Mouse (Mus musculus) spleen, adult 2 months (tissue): ENCODE data around the gene Fhit. TPM values are rescaled to one million over a fixed set of nuclear protein-coding genes. Genes with fewer than 3 reads are reported as not detected.

Source experiments
- DNase-seq, 2 experiments: peaks; one replicate each; pipeline versions ENCODE4 v3.0.0 to v3.0.0-alpha.2; 2012 to 2021; ENCODE audit warnings: low spot score in 2 of 2, low read depth in 1 of 2
- H3K27ac ChIP-seq: fragments of 200-500 bp; 2 replicates; pipeline ENCODE4 v1.5.1; 2012; ENCODE audit warnings: low read length, inconsistent platforms; ENCODE audit not compliant: insufficient read depth
- H3K27me3 ChIP-seq: fragments of 200-500 bp; 2 replicates; pipeline ENCODE4 v1.6.1; 2012; ENCODE audit warnings: mild to moderate bottlenecking, moderate library complexity, low read length, inconsistent platforms; ENCODE audit not compliant: control insufficient read depth, insufficient read depth
- H3K36me3 ChIP-seq: fragments of 200-500 bp; 2 replicates; pipeline ENCODE4 v1.6.1; 2012; ENCODE audit warnings: mild to moderate bottlenecking, low read length, inconsistent platforms; ENCODE audit not compliant: control insufficient read depth, insufficient read depth
- H3K4me1 ChIP-seq: fragments of 200-500 bp; 2 replicates; pipeline ENCODE4 v1.6.1; 2011; ENCODE audit warnings: inconsistent platforms; ENCODE audit not compliant: control insufficient read depth, insufficient read depth, insufficient read length
- H3K4me3 ChIP-seq: fragments of 200-500 bp; 2 replicates; pipeline ENCODE4 v1.5.1; 2011; ENCODE audit warnings: mild to moderate bottlenecking, inconsistent platforms; ENCODE audit not compliant: insufficient read depth, insufficient read length; ENCODE audit errors: extremely low read depth
- CTCF ChIP-seq: fragments of 200-500 bp; IDR thresholded peaks from 2 replicates; pipeline ENCODE4 v1.5.1; 2011; ENCODE audit warnings: mild to moderate bottlenecking, inconsistent platforms; ENCODE audit not compliant: insufficient read depth, insufficient read length, insufficient replicate concordance; ENCODE audit errors: extremely low read depth
- POLR2A ChIP-seq: fragments of 200-500 bp; IDR thresholded peaks from 2 replicates; pipeline ENCODE4 v1.6.1; 2011; ENCODE audit warnings: low read depth, low read length, inconsistent platforms
- WGBS: fragments of 180-500 bp; shearing (Covaris S2); methylation state at CpG from one replicate; pipeline ENCODE4 v1.1.7; 2018; 5-methylcytosine and 5-hydroxymethylcytosine counted together
- polyA plus RNA-seq: library from polyadenylated mRNA; depleted of rRNA; stranded (reverse); fragments of >200 nt; gene quantifications from 2 replicates; pipeline ENCODE4 v1.2.3, GENCODE M21; 2012

The Fhit gene
- polyA plus RNA-seq, 1 experiment = 2.0 TPM

GRCm38 (mm10) chr14:10129088-10129487, 1032.7 kb downstream of the Fhit start:
- no peak for DNase-seq
- H3K36me3 ChIP-seq = no peaks in the 10 kb centered on the region
- H3K27me3 ChIP-seq = no peaks in the 10 kb centered on the region
- no peak overlapping the region for H3K4me3 ChIP-seq
- H3K27ac ChIP-seq = no peak overlapping the region
- 92% methylated on average over 7 of the region's 7 CpGs for WGBS
- TF ChIP-seq POLR2A (no peak), CTCF (no peak)
- H3K4me1 ChIP-seq = no peaks in the 10 kb centered on the region

- Histone ChIP-seq H3K36me3 (no peaks in the 10 kb centered on the region), H3K4me1 (no peaks in the 10 kb centered on the region), H3K27ac (no peak overlapping the region), H3K4me3 (no peak overlapping the region), H3K27me3 (no peaks in the 10 kb centered on the region)
- TF ChIP-seq POLR2A (no peak), CTCF (no peak)
- DNase-seq = no peak
Observed at GRCm38 (mm10) chr14:10126536-10126935, 1035.3 kb downstream of the Fhit start.

- WGBS = 83% methylated on average over 4 of the region's 4 CpGs
- Histone ChIP-seq H3K4me3 (no peak overlapping the region), H3K4me1 (no peaks in the 10 kb centered on the region), H3K27me3 (no peaks in the 10 kb centered on the region), H3K36me3 (no peaks in the 10 kb centered on the region), H3K27ac (no peak overlapping the region)
- TF ChIP-seq POLR2A (no peak), CTCF (no peak)
- no peak for DNase-seq
Observed at GRCm38 (mm10) chr14:10122176-10122575, 1039.7 kb downstream of the Fhit start.

- no peak for TF ChIP-seq CTCF
- no peak for TF ChIP-seq POLR2A
- H3K27me3 ChIP-seq = no peaks in the 10 kb centered on the region
- H3K4me1 ChIP-seq = no peaks in the 10 kb centered on the region
- WGBS = 95% methylated on average over 2 of the region's 2 CpGs
- no peaks in the 10 kb centered on the region for H3K36me3 ChIP-seq
- no peak overlapping the region for H3K27ac ChIP-seq
- no peak for DNase-seq
- no peak overlapping the region for H3K4me3 ChIP-seq
Observed at GRCm38 (mm10) chr14:10096236-10096635, 1065.6 kb downstream of the Fhit start.

DNA sequence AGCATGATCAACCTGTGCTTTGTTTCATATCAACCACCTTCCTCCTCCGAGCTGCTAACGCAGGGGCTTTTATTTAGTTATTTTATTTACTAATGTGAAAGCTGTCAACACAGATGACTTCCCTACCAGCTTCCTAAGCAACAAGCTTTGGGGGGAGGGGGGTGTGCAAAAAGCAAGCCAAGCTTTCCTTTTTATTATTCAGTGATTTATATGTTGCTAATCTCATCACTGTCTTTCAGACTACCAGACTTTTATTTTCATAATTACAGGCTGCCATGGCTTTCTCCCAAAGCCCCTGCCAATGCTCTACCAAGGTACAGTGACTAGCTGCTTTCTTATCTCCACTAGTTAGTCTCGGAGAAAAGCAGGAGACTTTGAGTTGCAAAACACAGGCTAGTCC, 1082.8 kb downstream of the Fhit start:
- TF ChIP-seq CTCF = no peak
- TF ChIP-seq POLR2A = no peak
- Histone ChIP-seq H3K4me3 (no peak overlapping the region), H3K36me3 (no peaks in the 10 kb centered on the region), H3K27me3 (no peaks in the 10 kb centered on the region), H3K27ac (no peak overlapping the region), H3K4me1 (no peaks in the 10 kb centered on the region)
- 88% methylated on average over 3 of the region's 3 CpGs for WGBS
- no peak for DNase-seq

GRCm38 (mm10) chr14:10049947-10050346, 1111.9 kb downstream of the Fhit start:
- no peak for TF ChIP-seq CTCF
- TF ChIP-seq POLR2A = no peak

DNA sequence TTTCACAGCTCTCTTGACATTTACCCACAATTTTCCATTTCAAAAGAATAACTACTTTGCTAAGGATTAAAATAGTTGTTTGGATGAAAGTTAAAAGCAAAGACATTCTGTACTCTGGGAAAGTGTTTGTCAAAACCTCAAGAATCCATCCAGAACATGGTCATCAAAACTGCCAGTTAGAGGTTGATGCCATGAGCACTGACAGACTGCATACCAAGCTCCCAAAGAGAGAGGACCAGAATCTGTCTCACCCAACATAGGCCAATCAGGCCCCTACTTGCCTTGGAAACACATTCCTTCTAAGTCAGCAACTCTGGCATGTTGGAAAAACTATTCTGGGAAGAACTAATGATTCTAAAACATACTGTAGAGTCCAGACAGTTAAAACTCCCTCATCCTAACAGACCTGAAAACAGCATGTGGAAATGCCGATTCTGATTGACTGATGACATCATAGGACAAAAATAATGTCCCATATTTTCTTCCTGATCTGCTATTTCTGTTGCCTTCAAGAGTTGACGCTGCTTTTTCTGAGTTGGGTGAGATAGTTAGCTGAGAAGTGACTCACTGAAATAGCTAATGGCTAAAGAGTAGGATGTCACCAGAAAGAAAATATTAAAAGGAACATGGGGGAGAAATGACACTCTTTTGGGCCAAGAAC, 1114.6 kb downstream of the Fhit start:
- WGBS = 75% methylated on average over 2 of the region's 2 CpGs
- DNase-seq = no peak

More at GRCm38 (mm10) chr14:10049947-10050346, 1111.9 kb downstream of the Fhit start:
- no peaks in the 10 kb centered on the region for H3K27me3 ChIP-seq
- no peak overlapping the region for H3K4me3 ChIP-seq
- H3K27ac ChIP-seq = no peak overlapping the region
- H3K4me1 ChIP-seq = no peaks in the 10 kb centered on the region
- 88% methylated on average over 3 of the region's 3 CpGs for WGBS
- DNase-seq = no peak
- no peaks in the 10 kb centered on the region for H3K36me3 ChIP-seq

More for the DNA sequence above, 1114.6 kb downstream of the Fhit start:
- Histone ChIP-seq H3K4me3 (no peak overlapping the region), H3K36me3 (no peaks in the 10 kb centered on the region), H3K4me1 (no peaks in the 10 kb centered on the region), H3K27ac (no peak overlapping the region), H3K27me3 (no peaks in the 10 kb centered on the region)
- TF ChIP-seq CTCF (no peak), POLR2A (no peak)
